Mouse (Mus musculus) activated CD4-positive, CD25-positive, alpha-beta regulatory T cell (primary cell): Measurements from ENCODE around the gene Rnf187. TPM values are rescaled to one million over a fixed set of nuclear protein-coding genes. Genes with fewer than 3 reads are reported as not detected.

ENCODE experiments used
- polyA plus RNA-seq, 2 experiments: library from polyadenylated mRNA; unstranded; fragments of 100-300 nt; shearing (Covaris generic); gene quantifications; one replicate each; pipeline ENCODE4 v1.2.1; 2017

The Rnf187 gene
- 100 to 1,000 TPM; 243 to 248 TPM for polyA plus RNA-seq

GRCm38 (mm10) chr11:58938322-58939087 is at the start of gene Rnf187:
Gene Rnf187 (minus strand): TSS chr11:58938916.

GRCm38 (mm10) chr11:58978027-58978705 is 39.5 kb upstream of the Rnf187 start, which contains the start of gene Trim11:
Gene Trim11 (plus strand): TSS chr11:58978093.

GRCm38 (mm10) chr11:58954420-58955142 is 15.9 kb upstream of the Rnf187 start, which contains the start of the genes Hist3h2a and Trim17:
Gene Hist3h2a (plus strand): TSS chr11:58954685.
Gene Trim17 (plus strand): TSS chr11:58954685.

GRCm38 (mm10) chr11:58948542-58949479 is 10.1 kb upstream of the Rnf187 start, which contains the start of gene Hist3h2ba:
Gene Hist3h2ba (plus strand): TSS chr11:58948920.

GRCm38 (mm10) chr11:58917745-58918366 is 20.9 kb downstream of the Rnf187 start, which contains the start of gene Btnl10:
Gene Btnl10 (plus strand): TSS chr11:58917908.

GRCm38 (mm10) chr11:58903511-58904409 is 35.0 kb downstream of the Rnf187 start, which contains the start of gene Zfp39:
Gene Zfp39 (minus strand): TSS chr11:58904225.

Other genes with a start within 250 kb of the Rnf187 start
- gene Olfr319, start 239.8 kb downstream of the Rnf187 start, polyA plus RNA-seq = not detected
- gene Olfr318, start 214.9 kb downstream of the Rnf187 start, polyA plus RNA-seq = under 1 TPM; 0.05 to 0.11 TPM
- gene Olfr317, start 199.7 kb downstream of the Rnf187 start, polyA plus RNA-seq = not detected
- not detected for gene Olfr316, start 186.2 kb downstream of the Rnf187 start, polyA plus RNA-seq
- under 1 TPM in 1 of 2 experiments, not detected in 1; 0.11 TPM for gene Olfr315, start 165.7 kb downstream of the Rnf187 start, polyA plus RNA-seq
- under 1 TPM in 1 of 2 experiments, not detected in 1; 0.20 TPM for gene Olfr314, start 156.0 kb downstream of the Rnf187 start, polyA plus RNA-seq
- not detected for gene Fam183b, start 137.0 kb downstream of the Rnf187 start, polyA plus RNA-seq
- not detected for gene Olfr313, start 123.9 kb downstream of the Rnf187 start, polyA plus RNA-seq
- gene Olfr312, start 109.7 kb downstream of the Rnf187 start, polyA plus RNA-seq = under 1 TPM in 1 of 2 experiments, not detected in 1; 0.29 TPM
- not detected for gene Olfr311, start 99.7 kb downstream of the Rnf187 start, polyA plus RNA-seq
- gene Gm12258, start 91.8 kb downstream of the Rnf187 start, polyA plus RNA-seq = 10 to 100 TPM in 1 of 2 experiments, 1 to 10 TPM in 1; 5.4 to 11.4 TPM
- 1 to 10 TPM; 5.6 to 7.0 TPM for gene 2810021J22Rik, start 71.7 kb downstream of the Rnf187 start, polyA plus RNA-seq
- gene Zfp39, start 34.7 kb downstream of the Rnf187 start, polyA plus RNA-seq = 10 to 100 TPM in 1 of 2 experiments, 1 to 10 TPM in 1; 8.3 to 11.4 TPM
- gene Btnl10, start 21.0 kb downstream of the Rnf187 start, polyA plus RNA-seq = under 1 TPM; 0.14 to 0.20 TPM
- 10 to 100 TPM; 14.4 to 22.3 TPM for gene Hist3h2ba, start 10.0 kb upstream of the Rnf187 start, polyA plus RNA-seq
- gene Hist3h2a, start 15.8 kb upstream of the Rnf187 start, polyA plus RNA-seq = 10 to 100 TPM in 1 of 2 experiments, 1 to 10 TPM in 1; 8.1 to 13.0 TPM
- under 1 TPM; 0.06 to 0.60 TPM for gene Trim17, start 15.8 kb upstream of the Rnf187 start, polyA plus RNA-seq
- 10 to 100 TPM; 38.4 to 42.4 TPM for gene Trim11, start 39.2 kb upstream of the Rnf187 start, polyA plus RNA-seq
- gene Obscn, start 197.5 kb upstream of the Rnf187 start, polyA plus RNA-seq = under 1 TPM; 0.01 to 0.08 TPM
- gene Iba57, start 224.8 kb upstream of the Rnf187 start, polyA plus RNA-seq = 1 to 10 TPM; 8.4 to 9.3 TPM
- gene Gjc2, start 244.3 kb upstream of the Rnf187 start, polyA plus RNA-seq = not detected